Mouse (Mus musculus) E14TG2a.4 (cell line): ENCODE results near the gene Cds1.

ENCODE experiments used
- CTCF ChIP-seq: conservative IDR thresholded peaks from 2 replicates; pipeline ENCODE4 v1.5.1; 2014; ENCODE audit warnings: low read length
- NANOG ChIP-seq: IDR thresholded peaks from 2 replicates; pipeline ENCODE4 v1.6.1; 2014; ENCODE audit warnings: borderline replicate concordance, low read length, mixed read lengths
- POU5F1 ChIP-seq: IDR thresholded peaks from 2 replicates; pipeline ENCODE4 v1.6.1; 2014; ENCODE audit warnings: low read length, borderline replicate concordance

DNA sequence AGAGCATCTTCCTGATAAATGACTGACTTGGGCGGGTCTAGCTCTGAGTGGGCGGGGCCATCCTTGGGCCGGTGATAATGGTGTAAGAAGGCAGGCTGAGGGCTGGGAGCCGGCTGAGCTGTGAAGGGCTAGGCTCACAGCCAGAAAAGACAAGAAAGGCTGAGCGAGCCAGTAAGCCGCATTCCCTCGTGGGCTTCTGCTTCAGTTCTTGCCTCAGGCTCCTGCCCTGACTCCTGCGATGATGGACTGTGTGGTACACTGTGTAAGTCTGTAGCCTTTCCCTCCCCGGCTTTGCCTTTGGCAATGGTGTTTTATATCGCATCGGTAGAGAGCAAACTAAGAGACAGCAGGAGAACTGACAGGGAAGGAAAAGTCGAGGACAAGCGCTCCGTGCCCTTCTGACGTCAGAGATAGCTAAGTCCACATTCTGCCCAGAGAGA is 61.6 kb downstream of the Cds1 start:
- TF ChIP-seq CTCF (no peak), NANOG (no peak), POU5F1 (no peak)
